ENCODE assay signal across 8 mouse cellular contexts in genomic region chr3:57136847-57137246, GRCm38 (mm10).
DNase-seq lines count a peak whose midpoint lies in the region; ATAC-seq lines count a peak whose summit lies in the region.

No protein-coding gene starts in this region.

- DNase-seq in heart, adult 11 months, result peak; percentile 88
- DNase-seq in heart, postnatal 25 days (ENCODE audit: low spot score), result no peak
- DNase-seq in adrenal gland, postnatal 10 days, result peak; percentile 9
- DNase-seq in gastrocnemius, postnatal 25 days, result peak; percentile 5
- peak; percentile 8 to 41 for DNase-seq in kidney, postnatal 25 days
- peak; percentile 13 to 50 for DNase-seq in lung, postnatal 4 days
- DNase-seq in thymus, adult 18-20 months, result no peak

- intact Hi-C loops in heart, postnatal 25 days (cut with DNase I), result no loop called here

- ATAC-seq in erythroid progenitor cell, adult 5-6 weeks (replicated peaks; ENCODE audit: low FRiP score, poor library complexity, severe bottlenecking), result no peak

Comparison
In these comparisons a context has a peak if more than half of its experiments do, and no peak if none do; other contexts are left out.
1. DNase-seq: peak in heart, adult 11 months (single experiment), adrenal gland, postnatal 10 days (single experiment), gastrocnemius, postnatal 25 days (single experiment), kidney, postnatal 25 days (2 of 2) and lung, postnatal 4 days (2 of 2); none in heart, postnatal 25 days (single experiment) and thymus, adult 18-20 months (0 of 2).